Mouse (Mus musculus) megakaryocyte, embryonic 14.5 days (primary cell): Measurements from ENCODE around the gene Themis.

Experiments
- FLI1 ChIP-seq: IDR thresholded peaks from 2 replicates; pipeline ENCODE4 v1.6.1; 2012; ENCODE audit warnings: low read length, inconsistent platforms, mixed read lengths
- GATA1 ChIP-seq: IDR thresholded peaks from 3 replicates; pipeline ENCODE4 v1.6.1; 2012; ENCODE audit warnings: mixed read lengths, low read length, inconsistent platforms, borderline replicate concordance

DNA sequence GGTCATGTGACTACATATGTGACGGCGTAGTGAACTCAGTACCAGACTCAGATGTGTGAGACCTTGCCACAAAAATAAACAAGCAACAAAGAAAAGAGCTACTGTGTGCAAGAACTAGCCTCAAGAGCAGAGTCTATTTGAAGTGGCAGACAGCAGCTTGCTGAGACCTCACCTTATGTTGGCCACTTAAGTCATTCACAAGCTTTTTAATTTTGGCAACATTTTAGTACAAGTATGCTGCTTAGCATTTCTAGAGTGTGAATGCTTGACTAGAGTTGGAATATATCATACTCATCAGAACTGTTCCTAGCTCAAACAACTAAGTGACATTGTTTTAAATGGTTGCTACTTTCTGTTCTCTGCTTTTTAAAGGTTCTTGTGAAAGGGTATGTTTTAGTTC is 188.0 kb downstream of the Themis start:
- no peak for TF ChIP-seq FLI1
- no peak for TF ChIP-seq GATA1
